Mouse (Mus musculus) skeletal muscle tissue, postnatal 0 days (tissue): ENCODE data around the gene Kctd2. TPM values are rescaled to one million over a fixed set of nuclear protein-coding genes. Genes with fewer than 3 reads are reported as not detected.

ENCODE experiments used
- microRNA-seq, 2 experiments: library from miRNA; unstranded; fragments of <30 nt; microRNA quantifications; one replicate each; pipeline ENCODE4; 2016
- polyA plus RNA-seq: library from polyadenylated mRNA; unstranded; fragments of >200 nt; fragmentation: Nextera tagmentation; extraction: Ambion mirVana; gene quantifications from 2 replicates; pipeline ENCODE4 v1.2.1, GENCODE M21; 2015

The Kctd2 gene
- 8.6 and 9.3 TPM in 2 replicates for polyA plus RNA-seq

GRCm38 (mm10) chr11:115419531-115420237 lies at the start of gene Kctd2, which contains the start of gene Atp5h:
Kctd2 (plus strand) TSS chr11:115420128.
Atp5h (minus strand) TSS chr11:115419962.

GRCm38 (mm10) chr11:115381743-115382539 lies 38.0 kb upstream of the Kctd2 start, which contains the start of gene Cdr2l:
Cdr2l (plus strand) TSS chr11:115381916.

GRCm38 (mm10) chr11:115403338-115404124 lies 16.4 kb upstream of the Kctd2 start, which contains the start of gene Mrpl58:
Mrpl58 (plus strand) TSS chr11:115403752.

GRCm38 (mm10) chr11:115439906-115440595 lies 20.1 kb downstream of the Kctd2 start, which contains the start of gene Trim80:
Trim80 (plus strand) TSS chr11:115440545.

GRCm38 (mm10) chr11:115462243-115462891 lies 42.4 kb downstream of the Kctd2 start, which contains the start of gene Slc16a5:
Slc16a5 (plus strand) TSS chr11:115462474.

GRCm38 (mm10) chr11:115475025-115475757 lies 55.3 kb downstream of the Kctd2 start, which contains the start of gene Armc7:
Armc7 (plus strand) TSS chr11:115475667.

Small RNA genes within 50 kb of the gene (microRNA-seq; reads per million reads assigned to microRNA genes)
- gene Mir3968, result 0 to 0.10 reads per million in 2 experiments

Other genes with a start within 250 kb of the Kctd2 start
- gene Tmem104, start 232.6 kb upstream of the Kctd2 start, polyA plus RNA-seq, result 5.4 and 6.4 TPM in 2 replicates
- 16.0 and 17.3 TPM in 2 replicates for gene Nat9, start 232.3 kb upstream of the Kctd2 start, polyA plus RNA-seq
- gene Grin2c, start 152.9 kb upstream of the Kctd2 start, polyA plus RNA-seq, result not detected in 2 replicates
- 4.2 and 6.4 TPM in 2 replicates for gene Fdxr, start 143.1 kb upstream of the Kctd2 start, polyA plus RNA-seq
- gene Fads6, start 122.5 kb upstream of the Kctd2 start, polyA plus RNA-seq, result 0.06 and 0.09 TPM in 2 replicates
- 0.18 and 0.31 TPM in 2 replicates for gene Otop2, start 113.0 kb upstream of the Kctd2 start, polyA plus RNA-seq
- not detected in 2 replicates for gene Ush1g, start 98.1 kb upstream of the Kctd2 start, polyA plus RNA-seq
- 0.24 TPM in 1 of 2 replicates, not detected in the other for gene Otop3, start 85.4 kb upstream of the Kctd2 start, polyA plus RNA-seq
- 5.1 and 5.5 TPM in 2 replicates for gene Hid1, start 52.4 kb upstream of the Kctd2 start, polyA plus RNA-seq
- gene Cdr2l, start 38.2 kb upstream of the Kctd2 start, polyA plus RNA-seq, result 5.0 and 6.7 TPM in 2 replicates
- gene Mrpl58, start 16.4 kb upstream of the Kctd2 start, polyA plus RNA-seq, result 125 TPM in 2 replicates
- gene Atp5h, start 166 bp upstream of the Kctd2 start, polyA plus RNA-seq, result 1,386 and 1,505 TPM in 2 replicates
- not detected in 2 replicates for gene Trim80, start 20.4 kb downstream of the Kctd2 start, polyA plus RNA-seq
- 0.15 and 0.23 TPM in 2 replicates for gene Slc16a5, start 42.3 kb downstream of the Kctd2 start, polyA plus RNA-seq
- 2.2 and 3.2 TPM in 2 replicates for gene Armc7, start 55.5 kb downstream of the Kctd2 start, polyA plus RNA-seq
- gene Nt5c, start 71.7 kb downstream of the Kctd2 start, polyA plus RNA-seq, result 27.5 and 42.0 TPM in 2 replicates
- 563 and 597 TPM in 2 replicates for gene Jpt1, start 94.3 kb downstream of the Kctd2 start, polyA plus RNA-seq
- 392 and 414 TPM in 2 replicates for gene Sumo2, start 116.1 kb downstream of the Kctd2 start, polyA plus RNA-seq
- gene Nup85, start 144.3 kb downstream of the Kctd2 start, polyA plus RNA-seq, result 41.2 and 48.4 TPM in 2 replicates
- gene Mrps7, start 183.8 kb downstream of the Kctd2 start, polyA plus RNA-seq, result 94.2 and 98.5 TPM in 2 replicates
- gene Gga3, start 183.9 kb downstream of the Kctd2 start, polyA plus RNA-seq, result 6.8 and 9.8 TPM in 2 replicates
- gene Mif4gd, start 192.8 kb downstream of the Kctd2 start, polyA plus RNA-seq, result 30.1 and 42.9 TPM in 2 replicates
- 18.5 and 27.4 TPM in 2 replicates for gene Slc25a19, start 208.2 kb downstream of the Kctd2 start, polyA plus RNA-seq